Mouse (Mus musculus): ENCODE measurements around the gene Kif24. TPM values are rescaled to one million over a fixed set of nuclear protein-coding genes. Genes with fewer than 3 reads are reported as not detected.

Gene Kif24
- polyA plus RNA-seq, 1 experiment from 2014 or later = 6.0 TPM

- Histone ChIP-seq H3K4me2 (ENCODE audit: low read depth, low read length) (no peak overlapping the region), H3K9ac (ENCODE audit: low read length) (no peak overlapping the region), H3K9me3 (replicated peaks; ENCODE audit: control insufficient read depth, low read length) (no peaks in the 10 kb centered on the region), H3K4me1 (ENCODE audit: control insufficient read depth, insufficient read depth, low read length) (peaks cover 9% of the 10 kb centered on the region; the same call in 1 of the 2 replicates), H3K27ac (ENCODE audit: low read length) (no peak overlapping the region), H3K4me3 (replicated peaks; ENCODE audit: low read length) (no peak overlapping the region), H3K27me3 (ENCODE audit: control insufficient read depth, insufficient read depth, low read length) (no peaks in the 10 kb centered on the region), H3K36me3 (ENCODE audit: control insufficient read depth, insufficient read depth, low read length) (0 out of 2 replicates have a peak, but pooled peaks cover 5% of the 10 kb centered on the region)
- WGBS = 92% methylated on average over 4 of the region's 4 CpGs
- ATAC-seq (ENCODE audit: insufficient read depth, low FRiP score) = no peak
Measured at GRCm38 (mm10) chr4:41352758-41353157, 111.9 kb downstream of the Kif24 start.

- WGBS = 0% methylated on average over 26 of the region's 28 CpGs
- Histone ChIP-seq H3K36me3 (ENCODE audit: control insufficient read depth, insufficient read depth, low read length) (no peaks in the 10 kb centered on the region), H3K27ac (ENCODE audit: low read length) (peak overlapping the region; percentile 97), H3K9ac (ENCODE audit: low read length) (peak overlapping the region; percentile 90), H3K27me3 (ENCODE audit: control insufficient read depth, insufficient read depth, low read length) (no peaks in the 10 kb centered on the region), H3K4me2 (ENCODE audit: low read depth, low read length) (peak overlapping the region; percentile 88), H3K4me3 (replicated peaks; ENCODE audit: low read length) (peak overlapping the region; percentile 84), H3K9me3 (replicated peaks; ENCODE audit: control insufficient read depth, low read length) (no peaks in the 10 kb centered on the region), H3K4me1 (ENCODE audit: control insufficient read depth, insufficient read depth, low read length) (peaks cover 9% of the 10 kb centered on the region; the same call in 1 of the 2 replicates)
- ATAC-seq (ENCODE audit: insufficient read depth, low FRiP score) = peak; percentile 74; the same call in 1 of the 2 replicates
Measured at GRCm38 (mm10) chr4:41349199-41349591, 115.5 kb downstream of the Kif24 start.

GRCm38 (mm10) chr4:41348584-41349198 is 116.0 kb downstream of the Kif24 start, which contains the start of gene Ubap1:
Ubap1 (plus strand) TSS chr4:41348996.
- H3K4me3 ChIP-seq (replicated peaks; ENCODE audit: low read length) = peak within 1 kb of the TSS; percentile 84
- H3K4me1 ChIP-seq (ENCODE audit: control insufficient read depth, insufficient read depth, low read length) = peaks cover 9% of the 10 kb centered on the region; the same call in 1 of the 2 replicates
- peak within 1 kb of the TSS; percentile 90 for H3K9ac ChIP-seq (ENCODE audit: low read length)
- under 1% methylated on average over 28 of the region's 31 CpGs for WGBS
- peak within 1 kb of the TSS; percentile 88 for H3K4me2 ChIP-seq (ENCODE audit: low read depth, low read length)
- H3K9me3 ChIP-seq (replicated peaks; ENCODE audit: control insufficient read depth, low read length) = no peaks in the 10 kb centered on the region
- peak within 1 kb of the TSS; percentile 97 for H3K27ac ChIP-seq (ENCODE audit: low read length)
- H3K27me3 ChIP-seq (ENCODE audit: control insufficient read depth, insufficient read depth, low read length) = no peaks in the 10 kb centered on the region
- ATAC-seq (ENCODE audit: insufficient read depth, low FRiP score) = peak; percentile 98
- H3K36me3 ChIP-seq (ENCODE audit: control insufficient read depth, insufficient read depth, low read length) = no peaks in the 10 kb centered on the region

- Histone ChIP-seq H3K27me3 (ENCODE audit: control insufficient read depth, insufficient read depth, low read length) (no peaks in the 10 kb centered on the region), H3K9ac (ENCODE audit: low read length) (peak overlapping the region; percentile 46; the same call in 1 of the 2 replicates), H3K4me1 (ENCODE audit: control insufficient read depth, insufficient read depth, low read length) (peaks cover 9% of the 10 kb centered on the region; the same call in 1 of the 2 replicates), H3K4me3 (replicated peaks; ENCODE audit: low read length) (no peak overlapping the region; the same call in 1 of the 2 replicates), H3K27ac (ENCODE audit: low read length) (peak overlapping the region; percentile 60), H3K9me3 (replicated peaks; ENCODE audit: control insufficient read depth, low read length) (no peaks in the 10 kb centered on the region), H3K4me2 (ENCODE audit: low read depth, low read length) (peak overlapping the region; percentile 56), H3K36me3 (ENCODE audit: control insufficient read depth, insufficient read depth, low read length) (no peaks in the 10 kb centered on the region)
- no peak for ATAC-seq (ENCODE audit: insufficient read depth, low FRiP score)
- 17% methylated on average over 5 of the region's 5 CpGs for WGBS
Measured at GRCm38 (mm10) chr4:41347839-41348238, 116.8 kb downstream of the Kif24 start.

- Histone ChIP-seq H3K27ac (ENCODE audit: low read length) (no peak overlapping the region), H3K4me1 (ENCODE audit: control insufficient read depth, insufficient read depth, low read length) (peaks cover 9% of the 10 kb centered on the region; the same call in 1 of the 2 replicates), H3K27me3 (ENCODE audit: control insufficient read depth, insufficient read depth, low read length) (no peaks in the 10 kb centered on the region), H3K4me2 (ENCODE audit: low read depth, low read length) (no peak overlapping the region), H3K4me3 (replicated peaks; ENCODE audit: low read length) (no peak overlapping the region), H3K9ac (ENCODE audit: low read length) (no peak overlapping the region), H3K36me3 (ENCODE audit: control insufficient read depth, insufficient read depth, low read length) (no peaks in the 10 kb centered on the region), H3K9me3 (replicated peaks; ENCODE audit: control insufficient read depth, low read length) (no peaks in the 10 kb centered on the region)
- no peak for ATAC-seq (ENCODE audit: insufficient read depth, low FRiP score)
- WGBS = 72% methylated on average over 2 of the region's 2 CpGs
Measured at GRCm38 (mm10) chr4:41346011-41346410, 118.7 kb downstream of the Kif24 start.

- Histone ChIP-seq H3K27ac (ENCODE audit: low read length) (no peak overlapping the region), H3K36me3 (ENCODE audit: control insufficient read depth, insufficient read depth, low read length) (no peaks in the 10 kb centered on the region), H3K4me2 (ENCODE audit: low read depth, low read length) (no peak overlapping the region), H3K27me3 (ENCODE audit: control insufficient read depth, insufficient read depth, low read length) (no peaks in the 10 kb centered on the region), H3K9ac (ENCODE audit: low read length) (no peak overlapping the region), H3K4me1 (ENCODE audit: control insufficient read depth, insufficient read depth, low read length) (no peaks in the 10 kb centered on the region), H3K9me3 (replicated peaks; ENCODE audit: control insufficient read depth, low read length) (no peaks in the 10 kb centered on the region), H3K4me3 (replicated peaks; ENCODE audit: low read length) (no peak overlapping the region)
- no peak for ATAC-seq (ENCODE audit: insufficient read depth, low FRiP score)
- 77% methylated on average over 11 of the region's 11 CpGs for WGBS
Measured at GRCm38 (mm10) chr4:41340912-41341550, 123.7 kb downstream of the Kif24 start.

Other genes with a start within 250 kb of the Kif24 start
- gene Ubap2, start 189.7 kb downstream of the Kif24 start, polyA plus RNA-seq (2015; fragmentation: Nextera tagmentation; extraction: Ambion mirVana) = 51.9 and 55.2 TPM in 2 replicates
- gene Dcaf12, start 150.0 kb downstream of the Kif24 start, polyA plus RNA-seq (2015; fragmentation: Nextera tagmentation; extraction: Ambion mirVana) = 62.9 and 65.0 TPM in 2 replicates
- 49.5 and 53.0 TPM in 2 replicates for gene Ubap1, start 115.9 kb downstream of the Kif24 start, polyA plus RNA-seq (2015; fragmentation: Nextera tagmentation; extraction: Ambion mirVana)
- gene Nudt2, start 264 bp upstream of the Kif24 start, polyA plus RNA-seq (2015; fragmentation: Nextera tagmentation; extraction: Ambion mirVana) = 49.5 and 49.6 TPM in 2 replicates
- gene AI464131, start 38.2 kb upstream of the Kif24 start, polyA plus RNA-seq (2015; fragmentation: Nextera tagmentation; extraction: Ambion mirVana) = 7.9 and 9.6 TPM in 2 replicates
- 0.65 and 0.87 TPM in 2 replicates for gene 1110017D15Rik, start 52.4 kb upstream of the Kif24 start, polyA plus RNA-seq (2015; fragmentation: Nextera tagmentation; extraction: Ambion mirVana)
- gene Fam219a, start 104.7 kb upstream of the Kif24 start, polyA plus RNA-seq (2015; fragmentation: Nextera tagmentation; extraction: Ambion mirVana) = 2.9 and 3.0 TPM in 2 replicates
- gene Dnaic1, start 104.9 kb upstream of the Kif24 start, polyA plus RNA-seq (2015; fragmentation: Nextera tagmentation; extraction: Ambion mirVana) = 4.7 and 5.1 TPM in 2 replicates
- 22.8 and 23.0 TPM in 2 replicates for gene Enho, start 175.4 kb upstream of the Kif24 start, polyA plus RNA-seq (2015; fragmentation: Nextera tagmentation; extraction: Ambion mirVana)
- gene Cntfr, start 232.2 kb upstream of the Kif24 start, polyA plus RNA-seq (2015; fragmentation: Nextera tagmentation; extraction: Ambion mirVana) = 10.1 and 10.5 TPM in 2 replicates
- gene Il11ra1, start 235.1 kb upstream of the Kif24 start, polyA plus RNA-seq (2015; fragmentation: Nextera tagmentation; extraction: Ambion mirVana) = 143 and 152 TPM in 2 replicates
- gene Rpp25l, start 248.6 kb upstream of the Kif24 start, polyA plus RNA-seq (2015; fragmentation: Nextera tagmentation; extraction: Ambion mirVana) = 54.3 and 58.6 TPM in 2 replicates

Data from stomach, embryonic 16.5 days (tissue).